Mouse (Mus musculus): ENCODE measurements around the gene Nckap5l.

- TF ChIP-seq CTCF (IDR thresholded peaks at IDR 0.05; ENCODE audit: control insufficient read depth, insufficient read depth, insufficient replicate concordance, low read depth, low read length) = no peak
- TF ChIP-seq POLR2A (IDR thresholded peaks at IDR 0.05; ENCODE audit: control insufficient read depth, low read depth, low read length) = no peak
Measured at GRCm38 (mm10) chr15:99396875-99397274, 60.7 kb downstream of the Nckap5l start.
